Mouse (Mus musculus): ENCODE data around the gene Tmem102. TPM values are rescaled to one million over a fixed set of nuclear protein-coding genes. Genes with fewer than 3 reads are reported as not detected.

Tmem102 gene
- total and polyA plus RNA-seq, 3 experiments = 0.08 TPM; not detected in 2

DNA sequence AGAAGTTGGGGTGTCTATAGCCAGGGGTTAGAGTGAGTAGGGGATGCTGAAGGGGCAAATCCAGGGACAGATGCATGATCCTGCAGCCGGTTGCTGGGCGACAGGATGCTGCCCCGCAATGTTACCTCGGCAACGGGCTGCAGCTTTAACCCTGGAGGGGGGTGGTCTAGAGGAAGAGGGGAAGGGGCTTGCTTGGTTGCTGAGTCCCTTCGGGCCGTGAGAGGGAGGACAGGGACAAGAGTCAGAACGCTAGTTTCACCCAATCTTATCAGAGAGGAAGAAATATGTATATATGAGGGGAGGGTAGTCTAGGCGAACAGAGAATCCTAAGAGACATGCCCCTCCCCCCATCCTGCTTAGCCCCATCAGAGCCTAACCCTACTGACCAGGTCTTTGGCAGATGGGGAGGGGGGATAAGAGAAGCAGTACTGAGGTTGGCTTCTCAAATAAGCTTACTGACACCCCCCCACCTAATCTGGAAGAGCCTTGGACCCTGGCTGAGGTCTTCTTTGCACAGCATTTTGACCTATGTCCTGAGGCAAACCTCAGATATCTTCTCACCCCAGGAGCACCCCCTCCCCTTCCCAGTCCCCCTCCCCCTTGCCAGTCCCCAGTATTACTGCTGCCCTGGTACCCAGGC, 30.0 kb upstream of the Tmem102 start:
- Histone ChIP-seq H3K9ac (ENCODE audit: insufficient read depth, low read depth) (no peak overlapping the region), H3K27ac (ENCODE audit: insufficient read depth, low read depth) (no peak overlapping the region), H3K79me2 (replicated peaks; ENCODE audit: control insufficient read depth, extremely low read depth, insufficient read depth, poor library complexity, severe bottlenecking) (no peaks in the 10 kb centered on the region), H3K36me3 (replicated peaks in 1 of 2; ENCODE audit: control insufficient read depth in 1 of 2, insufficient read depth in 1 of 2, low read length in 1 of 2) (peaks cover 3 to 9% of the 10 kb centered on the region in 2 experiments), H3K4me1 (ENCODE audit: control insufficient read depth in 1 of 2, insufficient read depth in 2 of 2) (peaks cover 10 to 18% of the 10 kb centered on the region in 2 experiments), H3K27me3 (replicated peaks) (peaks cover 49% of the 10 kb centered on the region), H3K4me2 (ENCODE audit: insufficient read depth, low read depth, poor library complexity, severe bottlenecking) (no peak overlapping the region), H3K9me3 (replicated peaks; ENCODE audit: low read length) (no peaks in the 10 kb centered on the region), H3K4me3 (replicated peaks in 1 of 3; ENCODE audit: low read depth in 2 of 3, low read length in 2 of 3, poor library complexity in 1 of 3) (no peak overlapping the region)
- dilution Hi-C loops (cut with MboI; ENCODE audit: extremely low pct_ligation_motif_present, extremely low pct_unique_long_range_greater_than_20kb, low sequenced_read_pairs) = no loop called here
- no peak for DNase-seq (ENCODE audit: extremely low read depth)
- in situ Hi-C loops (cut with MboI; ENCODE audit: low pct_ligation_motif_present, low pct_unique_long_range_greater_than_20kb, low sequenced_read_pairs) = no loop called here
- TF ChIP-seq ZMIZ1 (IDR thresholded peaks at IDR 0.05; ENCODE audit: low read depth, low read length) = no peak
- no peak for TF ChIP-seq EP300 (IDR thresholded peaks at IDR 0.05; ENCODE audit: low read length)
- no peak for TF ChIP-seq ELF1 (IDR thresholded peaks at IDR 0.05; ENCODE audit: low read depth, low read length)
- no peak for TF ChIP-seq ZNF384 (IDR thresholded peaks at IDR 0.05; ENCODE audit: low read depth, low read length)
- no peak for TF ChIP-seq KAT2A (IDR thresholded peaks at IDR 0.05; ENCODE audit: insufficient replicate concordance, low read length)
- TF ChIP-seq RAD21 (IDR thresholded peaks at IDR 0.05; ENCODE audit: low read depth, low read length) = no peak
- no peak for TF ChIP-seq CHD2 (IDR thresholded peaks at IDR 0.05; ENCODE audit: low read length)
- no peak for TF ChIP-seq MEF2A (IDR thresholded peaks at IDR 0.05; ENCODE audit: borderline replicate concordance, low read depth, low read length)
- no peak for TF ChIP-seq HCFC1 (IDR thresholded peaks at IDR 0.05; ENCODE audit: low read depth, low read length)
- TF ChIP-seq BHLHE40 (IDR thresholded peaks at IDR 0.05; ENCODE audit: low read depth, low read length) = no peak
- TF ChIP-seq IRF4 (IDR thresholded peaks at IDR 0.05; ENCODE audit: low read depth, low read length) = no peak
- no peak for TF ChIP-seq SMC3 (IDR thresholded peaks at IDR 0.05; ENCODE audit: low read depth, low read length)
- TF ChIP-seq SIN3A (IDR thresholded peaks at IDR 0.05; ENCODE audit: low read length) = no peak
- TF ChIP-seq E2F4 (IDR thresholded peaks at IDR 0.05; ENCODE audit: insufficient replicate concordance, low read depth, low read length) = no peak

DNA sequence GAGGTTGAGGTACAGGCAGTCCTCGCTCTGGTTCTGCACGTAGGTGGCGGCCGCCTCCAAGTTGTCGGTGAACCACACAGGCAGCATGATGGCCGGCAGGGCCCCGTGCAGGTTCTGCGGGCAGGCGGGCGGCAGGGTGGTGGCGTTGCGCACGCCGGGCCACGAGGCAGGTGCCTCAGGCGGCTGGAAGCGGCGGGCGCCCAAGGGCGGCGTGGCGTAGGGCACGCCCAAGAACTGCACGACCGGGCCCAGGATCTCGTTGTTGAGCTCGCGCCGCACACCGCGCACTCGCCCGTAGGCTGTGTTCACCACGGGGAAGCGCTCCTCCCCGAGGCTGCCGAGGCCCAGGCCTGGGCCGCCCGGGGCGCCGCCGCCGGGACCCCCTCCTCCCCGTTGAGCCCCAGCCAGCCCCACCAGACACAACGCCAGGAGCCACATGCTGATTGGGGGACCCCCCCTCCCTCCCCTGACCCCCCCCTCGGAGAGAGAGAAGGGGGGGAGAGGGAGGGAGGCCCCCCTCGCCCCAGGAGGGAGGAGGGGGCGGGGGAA, 28.7 kb upstream of the Tmem102 start:
- TF ChIP-seq POLR2A (IDR thresholded peaks at IDR 0.05; ENCODE audit: low read depth, low read length) = no peak
- no peak for TF ChIP-seq SIN3A (IDR thresholded peaks at IDR 0.05; ENCODE audit: low read length)
- no peak for TF ChIP-seq MAZ (IDR thresholded peaks at IDR 0.05; ENCODE audit: low read depth, low read length)
- TF ChIP-seq NELFE (IDR thresholded peaks at IDR 0.05; ENCODE audit: low read depth, low read length) = no peak
- no peak for TF ChIP-seq NRF1 (IDR thresholded peaks at IDR 0.05; ENCODE audit: low read depth, low read length)
- no peak for TF ChIP-seq JUND (conservative IDR thresholded peaks at IDR 0.05; ENCODE audit: low read depth, low read length)
- no peak for TF ChIP-seq PAX5 (IDR thresholded peaks at IDR 0.05; ENCODE audit: low read length)
- TF ChIP-seq TCF12 (IDR thresholded peaks at IDR 0.05; ENCODE audit: low read depth, low read length) = no peak
- no peak for TF ChIP-seq EP300 (IDR thresholded peaks at IDR 0.05; ENCODE audit: low read length)
- no peak for TF ChIP-seq MEF2A (IDR thresholded peaks at IDR 0.05; ENCODE audit: borderline replicate concordance, low read depth, low read length)
- no peak for TF ChIP-seq POLR2AphosphoS2 (IDR thresholded peaks at IDR 0.05; ENCODE audit: low read depth, low read length)
- no peak for TF ChIP-seq MXI1 (IDR thresholded peaks at IDR 0.05; ENCODE audit: low read depth, low read length)
- no peak for TF ChIP-seq JUN (IDR thresholded peaks at IDR 0.05; ENCODE audit: insufficient read depth, low read depth, low read length)
- no peak for TF ChIP-seq IRF4 (IDR thresholded peaks at IDR 0.05; ENCODE audit: low read depth, low read length)
- Histone ChIP-seq H3K9me3 (replicated peaks; ENCODE audit: low read length) (no peaks in the 10 kb centered on the region), H3K4me2 (ENCODE audit: insufficient read depth, low read depth, poor library complexity, severe bottlenecking) (no peak overlapping the region), H3K9ac (ENCODE audit: insufficient read depth, low read depth) (no peak overlapping the region), H3K36me3 (replicated peaks in 1 of 2; ENCODE audit: control insufficient read depth in 1 of 2, insufficient read depth in 1 of 2, low read length in 1 of 2) (peaks cover 0 to 2% of the 10 kb centered on the region in 2 experiments), H3K79me2 (replicated peaks; ENCODE audit: control insufficient read depth, extremely low read depth, insufficient read depth, poor library complexity, severe bottlenecking) (no peaks in the 10 kb centered on the region), H3K27ac (ENCODE audit: insufficient read depth, low read depth) (no peak overlapping the region), H3K27me3 (replicated peaks) (peaks cover 52% of the 10 kb centered on the region), H3K4me3 (replicated peaks in 1 of 3; ENCODE audit: low read depth in 2 of 3, low read length in 2 of 3, poor library complexity in 1 of 3) (no peak overlapping the region), H3K4me1 (ENCODE audit: control insufficient read depth in 1 of 2, insufficient read depth in 2 of 2) (peaks cover 10 to 12% of the 10 kb centered on the region in 2 experiments)
- in situ Hi-C loops (cut with MboI; ENCODE audit: low pct_ligation_motif_present, low pct_unique_long_range_greater_than_20kb, low sequenced_read_pairs) (no loop called here), dilution Hi-C loops (cut with MboI; ENCODE audit: extremely low pct_ligation_motif_present, extremely low pct_unique_long_range_greater_than_20kb, low sequenced_read_pairs) (no loop called here)
- DNase-seq (ENCODE audit: extremely low read depth) = no peak
